Mouse (Mus musculus) lung, postnatal 0 days (tissue): ENCODE results near the gene Tctn1.

Experiments used
- CTCF ChIP-seq: IDR thresholded peaks from 2 replicates; pipeline ENCODE4 v1.5.1; 2016; ENCODE audit warnings: antibody characterized with exemption, mild to moderate bottlenecking
- EP300 ChIP-seq: IDR thresholded peaks from 2 replicates; pipeline ENCODE4 v1.6.1; 2016; ENCODE audit warnings: antibody characterized with exemption, mild to moderate bottlenecking, control low read depth

GRCm38 (mm10) chr5:122251895-122252606 is 12.2 kb downstream of the Tctn1 start:
- TF ChIP-seq CTCF (no peak), EP300 (no peak)
